Mouse (Mus musculus) gastrocnemius, adult 18-20 months (tissue): ENCODE data around the gene Man2a2. TPM values are rescaled to one million over a fixed set of nuclear protein-coding genes. Genes with fewer than 3 reads are reported as not detected.
"Not testable (repeated sequence)": the region's sequence is repeated elsewhere in the genome, so short reads cannot be mapped to it uniquely, and the experiment has no call there.

Source experiments
- DNase-seq: peaks from one replicate; pipeline ENCODE4 v3.0.0; 2021; ENCODE audit warnings: low spot score
- total RNA-seq, 2 experiments: library from RNA; stranded (reverse); gene quantifications; 2 replicates each; pipeline ENCODE4 v1.2.3; 2021

Gene Man2a2
- total RNA-seq, 2 experiments from 2014 or later, result 132 to 136 TPM

DNA sequence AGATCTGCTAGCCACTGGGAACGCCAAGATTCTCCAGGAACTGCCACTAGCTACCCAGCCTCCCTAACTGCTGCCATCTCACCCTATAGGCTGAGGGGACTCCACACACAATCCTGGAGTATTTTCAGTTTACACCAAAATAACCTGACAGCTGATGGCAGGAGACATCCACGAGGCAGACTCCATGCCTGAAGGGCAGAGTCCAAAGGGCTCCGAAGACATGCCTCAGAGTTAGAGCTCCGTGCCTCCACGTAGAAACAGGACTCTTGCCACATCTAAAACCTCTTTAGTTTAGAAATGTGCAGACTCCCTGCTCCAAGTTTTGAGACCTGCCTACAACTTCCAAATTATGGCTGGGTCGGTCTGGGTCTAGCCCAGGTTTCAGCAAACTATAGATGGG is 29.4 kb upstream of the Man2a2 start:
- DNase-seq, result no peak

DNA sequence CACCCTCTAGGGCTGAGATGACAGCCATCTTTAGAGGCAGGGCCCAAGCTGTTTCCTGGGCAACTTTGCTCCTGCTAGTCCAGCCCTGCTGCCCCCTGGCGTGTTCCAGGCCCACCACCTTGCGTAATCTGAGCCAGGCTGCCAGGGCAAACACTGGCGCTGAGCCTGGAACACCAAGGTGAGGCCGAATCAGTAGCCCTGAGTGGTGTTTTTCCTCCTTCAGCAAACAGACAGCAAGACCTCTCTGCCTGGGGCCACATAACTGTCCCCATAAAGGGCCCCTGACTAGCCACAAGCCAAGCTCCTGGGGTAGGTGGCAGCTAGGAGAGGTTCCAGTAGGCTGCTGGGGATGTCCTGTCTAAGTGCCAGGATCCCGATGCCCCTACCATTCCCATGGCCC is 28.9 kb upstream of the Man2a2 start:
- peak; percentile 61 for DNase-seq

DNA sequence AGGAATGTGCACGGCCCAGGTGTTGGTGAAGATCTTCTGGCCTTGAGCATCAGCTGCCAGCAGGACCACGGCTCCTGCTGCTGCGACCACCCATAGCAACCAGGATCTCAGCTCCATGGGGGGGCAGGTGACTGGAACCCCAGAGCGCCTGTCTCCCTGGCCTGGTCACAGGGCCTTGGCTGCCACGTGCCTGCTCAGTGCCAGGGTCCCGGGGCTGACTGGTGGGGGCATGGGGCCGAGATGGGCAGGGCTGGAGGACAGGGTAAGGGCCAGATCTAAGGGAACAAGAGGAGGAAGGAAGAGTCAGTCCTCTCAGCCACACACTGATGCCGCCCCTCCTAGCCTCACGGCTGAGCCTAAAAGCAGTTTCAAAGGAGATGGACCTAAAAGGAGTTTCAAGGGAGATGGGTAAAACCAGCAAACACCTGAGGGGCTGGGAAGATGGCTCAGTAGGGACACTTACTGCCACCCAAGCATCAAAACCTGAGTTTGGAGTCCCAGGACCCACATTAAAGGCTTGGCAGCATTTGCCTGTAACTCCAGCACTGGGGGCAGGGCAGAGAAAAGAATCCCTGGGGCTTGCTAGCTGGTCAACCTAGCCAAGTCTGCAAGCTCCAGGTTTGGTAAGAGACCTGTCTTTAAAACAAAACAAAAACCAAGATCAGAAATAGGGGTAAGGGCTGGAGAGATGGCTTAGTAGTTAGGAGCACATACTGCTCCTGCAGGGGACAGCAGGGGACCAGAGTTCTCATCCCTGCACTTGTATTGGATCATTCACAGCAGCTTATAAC is 27.7 kb upstream of the Man2a2 start:
- DNase-seq, result no peak

DNA sequence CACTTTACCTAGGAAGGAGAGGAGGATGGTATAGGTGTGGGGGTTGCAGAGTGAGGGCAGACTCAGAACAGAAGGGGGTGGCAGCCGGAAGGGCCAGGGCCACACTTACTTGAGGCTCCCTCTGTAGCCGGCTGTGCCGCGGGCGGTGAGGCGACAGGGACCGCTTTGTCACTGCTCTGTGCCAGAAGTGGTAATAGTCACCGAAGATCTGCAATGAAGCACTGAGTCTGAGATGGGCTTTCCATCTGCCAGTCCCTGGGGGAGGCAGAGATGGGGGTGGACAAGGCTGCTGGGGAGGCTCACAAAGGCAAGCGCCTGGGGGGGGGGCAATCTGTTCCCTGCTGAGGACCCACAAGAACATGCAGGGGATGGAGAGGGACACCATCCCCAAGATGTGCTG is 26.8 kb upstream of the Man2a2 start:
- DNase-seq, result no peak

DNA sequence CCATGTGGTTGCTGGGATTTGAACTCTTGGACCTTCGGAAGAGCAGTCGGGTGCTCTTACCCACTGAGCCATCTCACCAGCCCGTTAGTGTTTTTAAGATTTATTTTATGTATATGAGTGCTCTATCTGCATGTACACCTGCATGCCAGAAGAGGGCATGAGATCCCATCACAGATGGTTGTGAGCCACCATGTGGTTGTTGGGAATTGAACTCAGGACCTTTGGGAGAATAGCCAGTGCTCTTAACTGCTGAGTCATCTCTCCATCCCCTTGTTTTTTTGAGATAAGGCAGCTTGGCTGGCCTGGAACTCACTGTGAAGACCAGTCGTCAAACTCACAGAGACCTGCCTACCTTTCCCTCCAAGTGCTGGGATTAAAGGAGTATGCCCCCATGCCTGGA is 25.3 kb upstream of the Man2a2 start:
- not testable (repeated sequence) for DNase-seq

DNA sequence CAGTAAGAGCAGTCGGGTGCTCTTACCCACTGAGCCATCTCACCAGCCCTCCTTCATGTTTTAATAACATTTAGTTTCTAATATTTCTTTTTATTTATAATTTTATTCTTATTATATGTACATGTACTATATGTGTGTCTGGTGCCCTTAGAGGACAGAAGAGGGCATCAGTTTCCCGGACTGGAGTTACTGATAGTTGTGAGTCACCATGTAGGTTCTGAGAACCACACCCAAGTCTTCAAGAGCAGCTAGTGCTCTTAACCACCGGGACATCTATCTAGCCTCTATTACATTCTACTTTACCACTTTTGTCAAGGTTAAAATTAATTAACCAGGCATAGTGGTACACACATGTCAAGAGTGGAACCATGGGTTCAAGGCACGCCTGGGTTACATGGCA is 23.4 kb upstream of the Man2a2 start:
- DNase-seq, result no peak

DNA sequence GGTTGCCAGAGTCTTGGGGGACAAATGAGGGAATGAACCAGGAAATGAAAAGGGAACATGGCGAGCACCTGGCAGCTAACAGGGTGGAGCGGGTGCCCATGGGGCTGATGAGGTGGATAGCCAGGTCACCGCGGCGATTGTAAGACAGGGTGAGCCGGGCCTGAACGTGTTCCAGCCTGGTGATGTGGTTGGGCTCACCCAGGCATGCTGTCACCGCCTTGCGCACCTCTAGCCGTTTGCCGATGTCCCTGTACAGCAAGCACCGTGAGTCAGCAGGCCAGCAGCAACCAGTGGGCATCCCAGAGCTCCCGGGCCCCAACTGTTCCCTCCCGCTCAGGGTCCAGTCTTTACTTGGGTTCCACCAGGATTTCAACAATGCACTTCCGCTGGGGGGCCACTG is 20.9 kb upstream of the Man2a2 start:
- DNase-seq, result no peak

DNA sequence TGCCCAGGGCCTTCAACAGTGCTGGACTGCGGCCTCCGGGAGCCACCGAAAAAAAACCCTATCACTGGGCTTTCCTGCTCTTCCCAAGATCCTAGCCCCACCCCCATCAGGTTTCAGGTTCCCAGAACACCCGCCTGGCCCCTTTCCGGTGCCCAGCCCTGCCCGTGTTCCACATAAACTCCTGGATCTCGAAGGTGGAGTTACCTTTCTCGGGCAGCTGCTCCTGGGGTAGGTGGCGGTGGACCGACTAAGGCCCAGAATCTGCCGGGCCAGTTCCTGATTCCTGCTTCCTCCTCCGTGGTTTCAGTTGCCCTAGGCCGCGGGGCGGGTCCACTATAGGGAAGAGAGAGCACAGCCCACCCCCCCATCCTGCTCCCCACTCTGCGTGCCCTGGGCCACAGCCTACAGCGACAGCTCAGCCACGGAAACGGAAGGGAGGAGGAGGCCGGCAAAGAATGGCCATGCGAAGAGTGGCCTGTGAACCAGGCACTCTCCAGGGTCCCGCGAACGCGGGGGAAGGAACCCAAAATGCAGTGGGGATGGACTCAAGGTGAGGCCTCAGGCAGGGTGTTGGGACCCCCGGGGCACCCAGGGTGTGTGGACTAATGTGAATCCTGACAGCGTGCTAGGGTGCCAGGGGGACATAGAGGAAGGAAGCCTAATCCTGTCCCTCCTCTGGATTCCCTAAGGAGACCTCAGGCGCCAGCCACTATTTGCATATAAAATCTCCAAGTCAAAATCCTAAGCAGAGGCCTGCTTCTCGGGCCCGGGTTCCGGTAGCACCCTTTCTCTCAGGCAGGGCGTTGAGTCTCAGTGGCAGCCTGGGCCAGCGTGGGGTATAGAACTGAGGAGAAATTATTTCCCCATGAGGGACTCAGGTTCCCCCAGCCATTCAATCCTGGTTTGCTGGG is 16.7 kb upstream of the Man2a2 start, which contains the start of gene Fes:
Gene Fes, minus strand, starts transcription at position 314 of the 911 bp plus-strand sequence.
- DNase-seq, result peak; percentile 62

DNA sequence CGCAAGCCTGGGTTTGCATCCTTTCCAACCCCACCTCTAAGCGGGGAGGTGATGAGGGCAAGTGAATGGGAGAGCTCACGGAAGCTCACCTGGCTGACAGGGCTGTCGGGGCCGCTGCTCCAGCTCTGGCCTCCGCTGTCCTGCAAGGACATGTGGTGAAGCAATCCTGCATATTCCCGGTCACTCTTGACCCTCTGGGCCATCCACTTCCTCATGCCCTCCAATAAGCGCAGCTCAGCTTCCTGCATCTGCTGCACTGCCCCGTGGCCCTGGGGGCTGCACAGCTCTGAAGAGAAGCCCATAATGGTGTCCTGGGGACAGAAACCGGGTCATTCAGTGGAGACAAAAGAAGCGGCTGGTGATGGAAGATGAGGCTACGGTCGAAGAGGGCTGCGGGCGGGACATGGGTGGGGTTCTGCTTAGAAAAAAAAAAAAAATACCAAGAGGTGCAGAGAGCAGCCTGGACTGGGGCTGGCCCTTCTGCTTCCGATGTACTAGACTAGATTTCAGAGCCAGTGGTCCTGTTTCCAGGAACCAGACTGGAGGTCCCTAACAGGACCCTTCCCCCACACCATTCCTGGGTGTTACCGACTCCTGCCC is 16.0 kb upstream of the Man2a2 start:
- peak; percentile 32 for DNase-seq

DNA sequence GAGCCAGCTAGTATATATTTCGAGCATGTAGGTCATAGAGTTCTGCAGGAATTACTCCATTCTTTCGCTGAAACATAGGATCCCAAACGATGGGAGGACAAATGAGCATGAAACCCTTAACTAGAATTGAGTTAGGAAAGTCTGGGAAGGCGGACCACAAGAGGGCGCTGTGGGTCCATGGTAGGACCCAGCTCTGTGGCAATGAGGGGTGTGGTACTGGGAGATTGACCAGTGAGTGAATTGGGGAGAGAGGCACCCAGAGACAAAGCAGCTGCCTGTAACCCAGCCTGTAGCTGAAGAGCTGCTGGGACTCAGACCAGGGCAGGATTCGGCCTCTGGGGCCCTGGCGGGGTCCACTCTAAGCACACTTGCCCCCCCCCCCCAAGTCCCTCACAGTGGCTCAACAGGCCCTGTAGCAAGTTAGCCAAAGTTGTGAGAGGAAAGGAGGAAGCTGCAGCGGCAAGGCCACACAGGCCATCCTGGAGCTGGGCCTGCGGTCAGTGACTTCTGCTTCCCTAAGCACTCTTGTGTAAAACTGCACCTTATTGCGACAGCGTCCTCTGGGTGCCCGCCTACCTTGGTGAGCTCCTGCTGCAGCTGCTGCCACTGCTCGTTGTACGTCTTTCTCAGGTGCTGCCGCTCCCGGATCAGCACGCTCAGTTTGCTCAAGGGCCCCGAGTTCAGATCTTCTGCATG is 15.2 kb upstream of the Man2a2 start:
- peak; percentile 92 for DNase-seq

DNA sequence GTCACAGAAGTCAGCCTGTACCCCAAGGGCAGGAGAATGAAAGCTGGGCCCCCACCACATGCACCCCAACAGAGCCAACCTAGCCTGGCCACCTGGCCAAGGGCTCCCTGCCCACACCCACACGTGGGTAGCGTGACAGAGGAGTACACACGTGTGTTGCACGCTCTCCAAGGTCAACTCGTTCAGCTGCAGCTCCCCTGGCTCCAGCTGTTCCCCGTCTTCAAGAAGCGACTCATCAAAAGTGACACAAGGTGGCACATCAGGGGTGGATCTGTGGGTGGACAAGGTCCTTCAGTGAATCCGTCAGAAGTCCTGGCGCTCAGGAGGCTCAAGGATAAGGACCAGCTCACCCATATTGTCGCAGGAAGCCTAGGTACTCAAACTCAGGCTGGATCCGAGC is 11.7 kb upstream of the Man2a2 start:
- DNase-seq, result no peak

DNA sequence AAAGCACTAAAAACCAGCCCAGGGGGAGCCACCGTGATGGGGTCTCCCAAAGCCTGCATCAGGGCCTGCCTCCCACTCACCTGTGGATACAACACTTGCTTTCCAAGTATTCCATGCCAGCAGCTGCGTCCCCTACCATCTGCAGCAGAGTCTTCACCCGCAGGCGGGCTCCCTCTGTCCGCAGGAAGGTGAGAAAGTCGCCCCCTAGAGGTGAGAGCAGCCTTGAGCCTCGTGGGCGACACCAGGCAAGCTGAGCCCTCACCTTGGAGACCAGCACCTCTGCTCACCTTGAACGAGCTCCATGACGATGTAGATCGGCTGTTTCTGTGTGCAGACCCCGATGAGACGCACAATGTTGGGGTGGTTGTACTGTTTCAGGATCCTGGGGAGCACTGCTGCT is 8.4 kb upstream of the Man2a2 start:
- DNase-seq, result no peak

DNA sequence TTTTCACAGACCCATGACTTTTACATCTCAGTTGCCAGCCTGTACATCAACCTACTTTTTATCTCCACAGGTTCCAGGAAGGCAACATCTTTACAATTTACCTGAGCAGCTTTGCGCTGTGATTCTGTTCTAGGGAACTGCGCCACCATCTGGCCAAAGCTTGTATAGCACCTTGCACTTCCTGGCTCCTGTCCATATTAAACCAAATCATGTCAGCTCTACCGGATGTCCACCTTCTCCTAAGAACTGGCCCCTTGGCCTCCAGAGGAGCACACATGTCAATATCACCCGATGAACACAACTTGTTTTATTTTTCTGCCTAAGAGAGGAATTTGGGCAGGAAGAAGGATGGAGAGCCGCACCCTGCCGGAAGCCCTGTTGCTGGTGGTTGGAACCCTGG is 6.3 kb upstream of the Man2a2 start:
- peak; percentile 65 for DNase-seq

DNA sequence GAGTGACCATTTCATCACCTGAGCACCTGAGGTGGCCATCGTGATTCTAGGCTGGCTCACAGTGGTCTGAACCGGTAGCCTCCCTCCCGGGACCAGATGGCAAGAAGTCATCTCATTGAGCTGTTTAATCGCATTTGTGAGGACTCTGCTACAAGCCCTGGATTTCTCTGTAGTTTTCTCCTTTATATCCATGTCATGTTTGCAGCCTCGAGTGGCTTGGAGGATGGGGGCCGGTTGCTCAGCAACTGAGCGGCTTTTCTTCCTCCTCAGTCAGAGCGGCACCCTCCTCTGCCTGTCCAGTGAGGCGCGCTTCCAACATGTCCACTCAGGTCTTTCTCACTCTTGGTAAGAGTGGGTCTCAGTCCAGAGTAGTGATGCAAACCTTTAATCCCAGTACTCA is 5.0 kb upstream of the Man2a2 start:
- no peak for DNase-seq

DNA sequence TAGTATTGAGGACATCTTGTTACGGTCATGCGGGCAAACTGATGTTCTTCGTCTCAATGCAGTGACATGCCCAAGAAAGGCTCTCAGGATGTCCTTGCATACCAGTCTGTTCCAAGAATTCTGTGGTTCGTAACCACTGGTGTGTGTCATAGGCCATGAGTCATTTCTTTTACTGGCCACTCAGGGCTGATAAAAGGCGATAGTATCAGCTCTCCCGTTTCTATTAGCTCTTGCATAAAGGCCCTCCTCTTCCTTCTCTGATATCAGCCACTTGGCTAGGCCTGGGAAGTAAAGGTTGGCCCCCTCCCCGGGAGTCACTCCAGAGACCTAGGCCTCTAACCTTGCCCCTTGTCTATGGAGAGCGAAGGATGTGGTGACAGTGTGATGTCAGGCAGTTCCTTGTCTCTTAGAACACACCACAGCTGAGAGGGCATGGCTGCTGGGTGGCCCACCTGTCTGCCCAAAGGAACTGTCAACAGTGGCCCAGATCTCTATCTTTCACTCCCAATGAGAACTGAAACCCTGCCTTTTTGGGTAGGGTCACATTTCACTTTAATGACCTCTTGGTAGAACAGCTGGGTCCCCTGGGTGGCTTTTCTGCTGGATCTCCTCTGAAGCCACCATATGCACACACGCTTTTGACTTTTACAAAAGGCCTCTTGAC is 4.3 kb upstream of the Man2a2 start:
- no peak for DNase-seq

DNA sequence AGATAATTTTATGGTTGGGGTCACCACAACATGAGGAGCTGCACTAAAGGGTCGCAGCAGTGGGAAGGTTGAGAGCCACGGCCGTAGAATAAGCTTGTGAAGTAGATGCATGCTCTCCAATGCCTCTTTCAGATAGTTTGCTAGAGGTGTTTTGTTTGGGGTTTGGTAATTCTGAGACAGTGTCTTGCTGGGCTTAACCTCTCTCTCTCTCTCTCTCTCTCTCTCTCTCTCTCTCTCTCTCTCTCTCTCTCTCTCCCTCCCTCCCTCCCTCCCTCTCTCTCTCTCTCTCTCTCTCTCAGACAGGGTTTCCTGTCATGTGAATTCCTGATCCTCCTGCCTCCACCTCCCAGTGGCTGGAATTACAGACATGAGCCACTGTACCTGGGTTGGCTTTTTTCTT is 3.6 kb upstream of the Man2a2 start:
- no peak for DNase-seq

DNA sequence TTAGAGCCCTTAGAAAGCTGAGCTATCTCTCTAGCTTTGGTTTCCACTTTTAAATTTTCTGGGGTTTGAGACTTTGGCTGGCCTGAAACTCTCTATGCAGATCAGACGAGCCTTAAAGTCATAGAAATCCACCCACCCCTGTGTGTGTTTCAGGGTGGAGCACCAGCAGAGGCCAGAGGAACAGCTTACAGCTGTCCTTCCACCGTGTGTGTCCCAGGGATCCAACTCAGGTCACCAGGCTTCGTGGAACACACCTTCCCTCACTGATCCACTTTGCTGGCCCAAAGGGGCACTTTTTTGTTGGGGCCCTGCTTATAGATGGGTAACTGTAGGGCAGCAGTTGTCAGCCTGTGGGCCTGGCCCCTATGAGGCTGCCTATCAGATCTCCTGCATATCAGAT is 3.1 kb upstream of the Man2a2 start:
- no peak for DNase-seq

DNA sequence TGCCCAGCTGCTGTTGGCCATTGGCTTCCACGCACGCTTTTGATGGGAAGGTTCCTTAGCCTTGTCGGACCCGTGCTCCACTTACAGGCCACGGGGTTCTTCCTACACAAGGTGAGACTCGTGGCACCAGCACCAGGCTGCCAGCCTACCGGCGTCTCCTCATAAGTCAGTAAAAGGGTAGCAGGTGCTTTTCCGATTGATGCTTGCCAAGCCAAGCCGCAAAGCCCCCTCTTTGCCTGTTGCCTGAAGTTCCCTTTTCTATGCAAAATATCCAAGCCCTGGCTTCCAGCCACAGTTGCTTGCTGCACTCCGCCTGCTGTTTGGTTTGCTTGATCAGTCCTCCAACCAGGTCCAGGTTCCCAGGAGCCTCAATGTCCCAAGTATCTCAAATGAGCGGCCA is 2.7 kb upstream of the Man2a2 start:
- DNase-seq, result no peak

DNA sequence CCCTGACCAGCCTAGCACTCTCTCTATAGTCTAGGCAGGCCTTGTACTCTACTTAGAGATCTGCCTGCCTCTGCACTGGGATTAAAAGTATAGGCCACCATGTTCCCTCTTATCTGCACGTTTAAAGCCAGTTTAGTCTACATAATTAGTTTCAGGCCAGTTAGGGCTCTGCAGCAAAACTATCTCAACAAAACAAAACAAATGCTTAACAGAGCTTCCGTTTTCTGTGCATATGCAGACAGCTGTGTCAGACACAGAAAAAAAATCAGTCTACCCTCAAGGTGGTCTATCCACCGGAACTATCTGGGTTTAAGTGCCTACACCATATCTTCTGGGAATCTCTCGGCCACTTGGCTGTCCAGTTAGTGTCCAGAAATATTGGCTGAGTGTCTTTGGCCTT is 2.2 kb upstream of the Man2a2 start:
- no peak for DNase-seq

DNA sequence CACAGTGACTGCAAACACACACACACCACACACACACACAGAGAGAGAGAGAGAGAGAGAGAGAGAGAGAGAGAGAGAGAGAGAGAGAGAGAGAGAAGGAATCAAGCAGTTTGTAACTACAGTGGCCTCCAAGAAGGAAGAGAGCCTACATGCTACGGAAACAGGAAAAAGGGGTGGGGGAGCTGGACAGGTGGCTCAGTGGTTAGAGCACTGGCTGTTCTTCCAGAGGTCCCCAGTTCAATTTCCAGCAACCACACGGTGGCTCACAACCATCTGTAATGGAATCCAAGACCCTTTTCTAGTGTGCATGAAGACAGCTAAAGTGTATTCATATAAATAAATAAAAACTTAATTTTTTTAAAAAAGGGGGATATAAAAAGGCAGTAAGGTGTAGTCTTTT is 1.5 kb upstream of the Man2a2 start:
- no peak for DNase-seq

DNA sequence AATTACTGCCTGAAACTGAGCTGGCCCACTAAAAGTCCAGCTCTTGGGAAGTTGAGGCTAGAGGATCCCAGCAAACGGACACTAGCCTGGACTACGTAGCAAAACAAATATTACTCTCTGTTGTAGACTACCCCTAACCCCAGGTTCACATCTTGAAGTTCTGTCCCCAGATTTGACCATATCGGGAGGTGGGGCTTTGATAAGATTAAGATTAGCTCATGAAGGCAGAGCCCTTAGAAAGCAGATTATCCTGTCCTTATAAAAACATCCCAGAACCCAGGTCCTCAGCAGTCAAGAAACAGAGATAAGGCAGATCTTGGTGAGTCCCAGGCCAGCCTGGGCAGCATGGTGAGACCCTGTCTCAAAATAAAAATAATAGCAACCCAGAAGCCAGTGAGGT is 991 bp upstream of the Man2a2 start:
- DNase-seq, result no peak
